Mouse (Mus musculus) induced T-regulatory cell, adult 2 months (primary cell): ENCODE measurements at regions not wholly inside any gene's neighbourhood (a gene's known extent, or its start where the extent isn't known, plus 50 kb on each side); places are given as distances from the start of the nearest gene placed in this dataset.
"Not testable (repeated sequence)": the region's sequence is repeated elsewhere in the genome, so short reads cannot be mapped to it uniquely, and the experiment has no call there.

ENCODE experiments used
- DNase-seq: peaks from one replicate; pipeline ENCODE4 v3.0.0-alpha.2; 2012; ENCODE audit warnings: low read depth

GRCm38 (mm10) chr17:50397324-50397723, 103.9 kb upstream of the Dazl start:
- DNase-seq: no peak

DNA sequence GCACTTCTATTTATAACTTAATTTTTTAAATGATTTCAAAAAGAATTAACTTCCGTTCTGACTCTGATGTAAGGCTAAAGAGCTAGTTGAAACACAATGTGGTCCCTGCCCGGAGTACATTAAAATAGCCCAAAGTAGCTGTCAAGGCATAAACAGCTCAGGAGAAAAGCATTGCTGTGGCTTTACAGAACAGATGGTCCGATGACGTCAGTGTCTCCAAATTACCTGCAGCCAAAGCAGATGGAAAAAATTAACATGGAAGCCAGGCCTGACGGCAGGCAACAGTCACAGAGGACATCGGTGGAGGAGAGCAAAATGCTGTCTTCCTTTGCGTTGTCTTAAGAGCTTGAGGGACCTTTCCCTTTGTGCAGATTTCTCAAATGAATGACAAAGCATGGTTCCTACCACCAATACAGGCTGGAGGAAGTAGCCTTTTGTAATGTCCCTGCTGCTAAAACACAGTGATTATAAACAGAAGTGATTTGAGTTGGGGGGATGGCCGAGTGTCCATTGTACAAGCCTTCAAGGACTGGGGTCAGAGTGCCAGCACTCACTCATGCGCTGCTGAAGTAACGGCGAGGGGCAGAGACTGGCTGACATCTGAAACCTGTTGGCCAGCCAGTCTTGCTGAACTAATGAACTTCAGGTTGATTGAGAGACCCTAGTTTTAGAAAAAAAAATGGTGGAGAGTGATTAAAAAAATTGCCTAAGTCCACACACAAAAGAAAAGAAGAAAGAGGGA, 101.8 kb upstream of the Plcl2 start:
- DNase-seq: no peak

DNA sequence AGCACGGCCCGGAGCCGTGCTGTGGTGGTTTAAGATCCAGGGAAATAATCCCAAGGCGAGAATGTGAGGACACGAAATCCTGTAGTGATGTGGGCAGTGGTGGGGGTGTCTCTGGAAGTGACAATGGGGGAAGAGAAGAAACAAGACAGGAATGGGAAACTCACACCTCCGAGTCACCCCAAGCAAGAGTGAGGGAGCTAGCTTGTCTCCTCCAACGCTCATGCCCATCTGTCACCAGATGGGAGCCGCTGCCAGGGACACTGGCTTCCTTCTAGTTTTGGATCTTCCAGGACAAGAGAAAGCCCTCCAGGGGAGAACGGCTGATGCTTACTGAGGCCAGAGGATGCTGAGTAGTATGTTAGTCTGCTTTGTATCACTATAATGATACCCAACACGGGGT, 100.6 kb upstream of the Plcl2 start:
- DNase-seq: no peak

GRCm38 (mm10) chr17:50409271-50409670, 99.9 kb upstream of the Plcl2 start:
- no peak for DNase-seq

- DNase-seq: no peak
These were observed 99.3 kb upstream of the Plcl2 start for GRCm38 (mm10) chr17:50409895-50410294.

DNA sequence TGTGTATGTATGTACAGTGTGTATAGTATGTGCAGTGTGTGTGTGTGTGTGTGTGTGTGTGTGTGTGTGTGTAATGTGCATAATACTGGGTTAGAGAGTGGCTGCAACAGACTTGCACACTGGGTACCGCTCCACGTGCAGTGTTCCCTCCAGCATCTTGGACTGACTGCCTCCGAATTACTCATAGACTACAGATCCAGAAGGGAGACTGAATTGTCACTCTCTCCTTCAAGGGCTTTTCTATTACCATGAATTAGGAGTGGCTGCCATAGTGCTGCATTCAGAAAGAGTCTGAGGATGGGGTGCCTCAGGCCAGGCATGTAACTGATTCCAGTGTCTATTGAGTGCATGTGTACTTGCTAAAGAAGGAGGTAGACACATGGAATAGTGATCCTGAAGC, 98.9 kb upstream of the Plcl2 start:
- DNase-seq: no peak

DNA sequence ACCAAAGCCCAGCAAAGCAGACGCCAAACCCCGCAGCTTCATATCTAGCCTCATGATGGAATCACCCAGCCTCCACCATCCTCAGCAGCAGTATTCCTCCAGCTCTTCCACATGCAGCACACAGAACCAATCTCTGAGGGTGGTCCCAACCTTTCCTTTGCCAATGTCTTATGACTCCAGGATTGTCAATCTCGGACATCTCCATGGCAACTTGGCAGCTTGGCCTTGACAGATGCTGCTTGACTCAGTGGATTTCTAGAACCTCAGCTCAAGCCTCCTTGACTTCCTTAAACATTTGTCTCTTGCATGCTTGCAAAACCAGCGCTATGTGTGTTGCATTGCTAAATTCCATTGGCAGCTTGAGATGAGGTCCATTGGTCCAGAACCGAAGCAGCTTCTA, 96.8 kb upstream of the Plcl2 start:
- no peak for DNase-seq

DNA sequence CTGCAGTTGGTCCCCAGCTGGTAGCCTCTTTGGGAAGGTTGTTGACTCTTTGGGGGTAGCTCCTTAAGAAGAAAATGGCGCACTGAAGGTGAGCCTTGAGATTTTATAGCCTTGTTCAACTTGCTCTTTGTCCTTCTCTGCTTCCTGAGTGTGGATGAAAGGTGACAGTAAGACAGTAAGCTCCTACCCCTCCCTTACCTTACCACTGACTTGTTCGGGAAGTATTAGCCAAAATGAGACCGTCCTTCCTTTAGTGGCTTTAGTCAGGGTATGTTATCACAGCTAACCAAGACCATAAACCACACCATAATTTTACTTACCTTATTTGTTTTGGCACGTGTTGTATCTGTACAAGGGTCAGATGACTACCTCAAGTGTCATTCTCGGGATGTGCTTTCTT, 95.3 kb upstream of the Plcl2 start:
- DNase-seq: no peak

- DNase-seq: peak; percentile 58
These were observed 93.7 kb upstream of the Plcl2 start for GRCm38 (mm10) chr17:50415331-50416005.

DNA sequence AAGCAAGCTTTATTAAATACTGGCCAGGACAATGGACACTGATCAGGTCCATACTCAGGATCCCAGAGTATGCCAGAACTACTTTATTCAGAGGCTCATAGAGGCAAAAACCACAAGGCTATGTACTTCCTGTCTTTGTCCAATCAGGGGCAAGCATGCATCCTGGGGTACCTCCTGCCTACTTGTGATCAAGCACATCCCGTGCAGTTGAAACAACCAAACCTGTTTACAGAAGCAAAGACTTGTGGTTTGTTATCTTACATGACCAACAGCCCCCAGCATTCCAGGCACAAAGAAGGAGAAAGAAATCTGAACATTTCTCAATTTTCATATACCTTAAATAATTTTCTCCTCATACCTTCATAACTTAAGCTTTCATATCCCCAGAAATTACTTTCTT, 93.1 kb upstream of the Plcl2 start:
- DNase-seq: peak; percentile 39

GRCm38 (mm10) chr17:50416538-50417113, 92.6 kb upstream of the Plcl2 start:
- no peak for DNase-seq

DNA sequence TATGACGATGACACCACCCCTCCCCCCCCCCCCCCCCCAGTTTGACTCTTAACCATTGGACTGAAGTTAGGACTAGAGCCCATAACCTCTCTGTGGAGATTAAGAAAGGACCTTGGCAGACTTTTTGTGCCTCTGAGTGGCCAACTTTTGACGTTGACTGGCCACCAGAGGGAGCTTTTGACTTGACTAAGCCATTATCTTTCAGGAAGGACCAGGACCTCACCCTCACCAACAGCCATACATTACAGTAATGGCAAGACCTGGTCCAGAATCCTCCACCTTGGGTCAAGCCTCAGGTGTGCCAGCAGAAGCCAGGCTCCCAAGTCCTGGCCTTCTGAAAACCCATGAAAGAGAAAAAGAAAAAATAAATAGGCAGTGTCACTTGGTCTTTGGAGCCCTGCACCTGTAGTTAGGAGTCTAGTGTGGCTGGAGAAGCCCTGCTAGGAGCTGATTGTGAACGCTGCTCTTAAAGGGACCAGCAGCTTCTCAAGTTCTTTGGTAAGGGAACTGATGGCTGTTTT, 90.3 kb upstream of the Plcl2 start:
- peak; percentile 80 for DNase-seq

GRCm38 (mm10) chr17:50419551-50419950, 89.7 kb upstream of the Plcl2 start:
- not testable (repeated sequence) for DNase-seq

DNA sequence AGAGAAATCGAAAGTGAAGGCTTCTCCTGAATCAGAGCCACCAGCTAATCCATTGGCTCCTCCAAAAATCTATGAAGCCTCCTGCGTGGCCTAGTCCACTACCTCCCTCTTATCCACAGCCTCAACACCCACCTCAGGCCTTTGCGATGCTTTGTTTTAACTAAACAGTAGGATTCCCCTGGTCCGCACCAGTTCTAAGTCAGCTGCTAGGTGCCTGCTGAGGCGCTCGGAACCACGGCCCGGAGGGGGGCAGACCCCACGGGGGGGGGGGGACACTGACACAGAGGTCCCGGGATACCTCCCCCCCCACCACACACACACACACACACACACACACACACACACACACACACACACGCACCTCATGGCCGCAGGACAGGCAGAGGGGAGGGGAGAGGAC, 89.2 kb upstream of the Plcl2 start:
- DNase-seq: peak; percentile 40

DNA sequence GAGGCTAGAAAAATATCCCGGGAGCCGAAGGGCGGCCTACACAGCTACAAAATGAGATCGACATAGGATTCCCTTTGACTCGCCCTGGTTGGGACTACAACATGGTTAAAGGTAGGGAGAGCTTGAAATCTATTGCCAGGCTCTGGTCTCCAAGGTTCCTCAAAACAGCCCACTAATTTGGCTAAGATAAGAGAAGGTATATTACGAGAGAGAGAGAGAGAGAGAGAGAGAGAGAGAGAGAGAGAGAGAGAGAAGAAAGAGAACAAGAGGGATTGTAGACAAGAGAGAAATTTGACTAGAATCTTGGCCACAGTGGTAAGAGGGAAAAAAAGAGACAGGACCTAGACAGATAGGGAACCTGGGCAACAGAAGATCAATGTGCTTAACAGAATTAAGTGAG, 88.5 kb upstream of the Plcl2 start:
- no peak for DNase-seq

GRCm38 (mm10) chr17:50421476-50421875, 87.7 kb upstream of the Plcl2 start:
- DNase-seq: no peak

- DNase-seq: no peak
These were observed 84.1 kb upstream of the Plcl2 start for GRCm38 (mm10) chr17:50425110-50425509.

DNA sequence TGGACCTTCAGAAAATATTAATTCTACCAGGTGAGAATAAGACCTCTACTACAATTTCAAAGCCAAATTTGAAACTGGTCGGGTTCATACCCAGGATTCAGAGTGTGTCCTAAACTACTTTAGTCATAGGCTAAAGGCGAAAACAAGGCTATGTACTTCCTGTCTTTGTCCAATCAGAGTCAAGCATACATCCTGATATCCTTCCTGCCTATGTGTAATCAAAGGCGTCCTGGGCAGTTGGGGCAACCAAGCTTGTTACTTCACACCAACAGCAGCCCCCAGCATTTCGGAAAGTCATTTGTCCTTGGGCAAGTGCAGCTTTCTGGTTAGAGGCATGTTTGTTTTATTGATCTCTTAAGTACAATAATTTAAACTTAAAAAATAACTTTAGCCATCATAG, 83.7 kb upstream of the Plcl2 start:
- no peak for DNase-seq

DNA sequence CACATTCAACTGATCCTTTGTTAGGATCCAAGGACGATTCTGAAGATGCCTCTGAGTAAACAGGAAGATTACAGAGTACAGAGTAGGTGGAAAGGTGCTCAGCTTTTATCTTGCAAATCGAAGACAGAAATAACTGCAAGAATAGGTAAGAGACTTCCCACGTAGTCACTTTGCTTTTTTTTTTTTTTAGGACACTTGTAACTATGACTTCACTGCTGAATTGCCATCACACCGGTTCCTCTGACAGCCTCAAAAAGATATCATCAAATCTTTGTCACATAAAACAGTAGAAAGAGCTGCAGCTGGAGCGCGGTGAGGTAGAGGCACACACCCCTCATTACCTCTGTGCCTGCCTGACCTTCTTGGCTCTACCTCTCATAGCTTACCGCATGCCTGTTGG, 83.1 kb upstream of the Plcl2 start:
- DNase-seq: peak; percentile 16

DNA sequence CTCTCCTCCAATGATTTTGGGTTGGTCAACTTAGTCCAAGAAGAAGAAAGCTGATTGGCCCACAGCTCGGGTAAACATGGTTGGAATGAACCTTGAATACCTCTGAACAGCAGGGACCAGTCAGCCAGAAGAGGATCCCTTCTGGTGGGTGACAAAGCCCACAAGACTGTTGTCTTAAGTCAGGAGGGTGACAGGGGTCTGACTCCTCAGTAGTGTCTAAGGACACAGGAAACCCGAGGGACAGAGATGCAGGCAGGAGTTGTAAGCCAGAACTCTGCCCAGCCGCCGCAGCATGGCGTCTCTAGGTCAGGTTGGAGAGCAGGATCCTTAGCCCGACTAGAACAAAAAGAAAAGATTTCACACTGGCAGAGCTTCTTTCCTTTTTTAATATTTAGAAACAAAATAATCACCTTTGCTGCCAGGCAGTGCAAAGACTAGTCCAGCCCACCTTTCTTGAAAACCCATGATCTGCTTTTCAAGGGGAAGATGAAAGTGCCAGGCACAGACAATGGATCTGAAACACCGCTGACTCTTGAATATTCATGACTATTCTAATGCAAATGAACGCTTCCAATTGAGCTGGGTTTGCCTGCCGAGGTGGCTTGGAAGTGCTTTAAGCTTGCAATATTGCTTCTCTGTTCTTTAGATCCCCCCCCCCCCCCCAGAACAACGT, 81.7 kb upstream of the Plcl2 start:
- no peak for DNase-seq

DNA sequence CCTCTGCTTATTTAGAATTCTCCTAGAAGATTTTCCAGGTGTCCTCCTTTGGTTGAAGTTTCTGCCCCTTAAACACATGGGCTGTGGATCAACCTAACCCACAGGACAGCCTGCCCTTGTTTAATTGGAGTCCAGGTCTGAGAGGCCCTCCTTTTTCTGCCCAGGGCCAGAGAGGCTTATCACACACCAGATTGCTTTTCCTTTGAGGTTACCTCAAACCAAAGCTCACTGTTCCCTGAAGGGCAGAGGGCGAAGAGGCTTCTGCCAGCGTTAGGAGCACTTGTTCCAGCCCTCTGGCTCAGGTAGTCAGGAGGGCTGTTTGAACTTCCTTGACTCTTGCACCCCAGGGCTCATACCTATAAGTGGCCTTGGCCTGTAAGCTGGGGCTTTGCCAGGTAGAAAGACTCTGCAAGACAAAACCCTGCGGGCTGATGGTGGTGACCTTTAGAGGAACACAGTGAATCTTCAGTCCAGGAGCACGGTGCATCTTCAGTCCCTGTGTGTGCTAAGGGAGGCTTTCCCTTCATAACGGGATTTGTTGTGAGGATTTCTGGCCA, 81.1 kb upstream of the Plcl2 start:
- DNase-seq: no peak

DNA sequence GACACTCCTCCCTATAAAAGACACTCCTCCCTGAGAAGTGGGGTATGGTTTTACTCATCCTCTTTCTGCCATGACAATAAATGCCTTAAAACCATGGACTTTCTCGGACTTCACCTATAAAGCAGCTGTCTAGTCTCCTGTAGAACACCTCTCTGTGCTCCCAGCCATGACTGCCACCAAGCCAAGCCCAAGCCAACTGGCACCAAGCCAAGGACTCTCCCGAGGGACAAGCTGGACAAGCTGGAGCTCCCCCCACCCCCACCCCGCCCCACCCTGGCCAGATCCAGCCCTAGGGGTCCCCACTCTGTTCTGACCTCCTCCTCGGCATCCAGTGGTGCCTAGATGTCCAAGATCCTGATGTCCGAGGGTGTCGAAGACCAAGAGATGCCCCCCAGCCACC, 76.6 kb upstream of the Plcl2 start:
- DNase-seq: no peak
